Mouse (Mus musculus) embryonic stem cell, embryonic (primary cell): Measurements from ENCODE around the gene Insc.

Source experiments
- CTCF ChIA-PET, 4 experiments: fragments of 300-600 bp in 2 of 4; fragments of 350-600 bp in 2 of 4; sonication (Branson Sonifier 250); formaldehyde crosslinking; loops; one replicate each; lab custom pipeline; 2022; ENCODE audit warnings: inconsistent platforms in 2 of 4; lab: Charles Lee
- POLR2A ChIA-PET, 4 experiments: fragments of 300-600 bp in 2 of 4; fragments of 350-600 bp in 2 of 4; sonication (Branson Sonifier 250); formaldehyde crosslinking; loops; one replicate each; lab custom pipeline; 2022; ENCODE audit warnings: antibody characterized with exemption in 4 of 4, inconsistent platforms in 1 of 4; lab: Charles Lee

Insc gene

GRCm38 (mm10) chr7:114792026-114792425, 48.5 kb downstream of the Insc start:
- ChIA-PET CTCF (interaction anchor here in 2 of 4 experiments (0.7 to 0.9 kb wide), 2 partner anchors 25 kb away, joined by 3 to 4 read pairs; no protein-coding TSS in a partner anchor), POLR2A (interaction anchor here in 1 of 4 experiments (1.1 kb wide), 1 partner anchor 10 kb away, joined by 3 read pairs; no protein-coding TSS in a partner anchor)

GRCm38 (mm10) chr7:114794400-114794799, 50.9 kb downstream of the Insc start:
- POLR2A ChIA-PET, result no interaction called here
- CTCF ChIA-PET, result interaction anchor here in 1 of 4 experiments (0.5 kb wide), 1 partner anchor 11 kb away, joined by 4 read pairs; no protein-coding TSS in a partner anchor

- CTCF ChIA-PET, result interaction anchor here in 1 of 4 experiments (1.7 kb wide), 1 partner anchor 15 kb away, joined by 7 read pairs; no protein-coding TSS in a partner anchor
- POLR2A ChIA-PET, result interaction anchor here in 1 of 4 experiments (1.0 kb wide), 1 partner anchor 10 kb away, joined by 3 read pairs; no protein-coding TSS in a partner anchor
These were observed 59.1 kb downstream of the Insc start for GRCm38 (mm10) chr7:114802576-114802975.

- ChIA-PET POLR2A (no interaction called here), CTCF (interaction anchor here in 1 of 4 experiments (1.2 kb wide), 1 partner anchor 12 kb away, joined by 3 read pairs; no protein-coding TSS in a partner anchor)
These were observed 61.8 kb downstream of the Insc start for GRCm38 (mm10) chr7:114805311-114805710.

- CTCF ChIA-PET, result interaction anchor here in 3 of 4 experiments (0.5 to 1.5 kb wide), 4 partner anchors 10 to 1574 kb away, joined by 3 to 7 read pairs (median 4); no protein-coding TSS in a partner anchor
These were observed 63.8 kb downstream of the Insc start for GRCm38 (mm10) chr7:114807343-114807742.

GRCm38 (mm10) chr7:114808341-114808740, 64.8 kb downstream of the Insc start:
- ChIA-PET CTCF (interaction anchor here in 2 of 4 experiments (0.7 to 1.5 kb wide), 3 partner anchors 9 to 513 kb away, joined by 3 to 7 read pairs (median 4); no protein-coding TSS in a partner anchor), POLR2A (interaction anchor here in 1 of 4 experiments (0.7 to 1.3 kb wide), 4 partner anchors 9 to 81 kb away, joined by 3 to 4 read pairs (median 3); no protein-coding TSS in a partner anchor)

More at GRCm38 (mm10) chr7:114807343-114807742, 63.8 kb downstream of the Insc start:
- POLR2A ChIA-PET, result interaction anchor here in 1 of 4 experiments (1.3 kb wide), 1 partner anchor 21 kb away, joined by 4 read pairs; no protein-coding TSS in a partner anchor

GRCm38 (mm10) chr7:114817291-114817806, 73.9 kb downstream of the Insc start:
- POLR2A ChIA-PET, result interaction anchor here in 2 of 4 experiments (0.5 to 1.8 kb wide), 11 partner anchors 9 to 1463 kb away, joined by 3 to 7 read pairs (median 3); partner anchors contain the start of genes Calca (in 1 of the 2), Insc (in 1 of the 2) and Psma1 (in 1 of the 2)
- CTCF ChIA-PET, result interaction anchor here (0.6 to 2.9 kb wide), 52 partner anchors 10 to 1820 kb away, joined by 3 to 34 read pairs (median 4); partner anchors contain the start of genes Calcb (in 2 of the 4), Calca (in 1 of the 4), Insc (in 1 of the 4) and Psma1 (in 1 of the 4)

GRCm38 (mm10) chr7:114817879-114818278, 74.4 kb downstream of the Insc start:
- ChIA-PET CTCF (interaction anchor here (0.6 to 2.9 kb wide), 47 partner anchors 10 to 760 kb away, joined by 3 to 34 read pairs (median 4); partner anchors contain the start of genes Calcb (in 2 of the 4), Calca (in 1 of the 4) and Psma1 (in 1 of the 4)), POLR2A (interaction anchor here in 2 of 4 experiments (0.5 to 1.7 kb wide), 8 partner anchors 10 to 1464 kb away, joined by 3 to 7 read pairs (median 3); partner anchors contain the start of gene Calca (in 1 of the 2))

GRCm38 (mm10) chr7:114818351-114818750, 74.9 kb downstream of the Insc start:
- POLR2A ChIA-PET, result interaction anchor here in 1 of 4 experiments (1.4 kb wide), 1 partner anchor 87 kb away, joined by 3 read pairs; no protein-coding TSS in a partner anchor
- CTCF ChIA-PET, result interaction anchor here in 3 of 4 experiments (0.8 to 2.9 kb wide), 8 partner anchors 11 to 238 kb away, joined by 3 to 34 read pairs (median 8); partner anchors contain the start of gene Calcb (in 1 of the 3)

GRCm38 (mm10) chr7:114818836-114819235, 75.3 kb downstream of the Insc start:
- ChIA-PET POLR2A (no interaction called here), CTCF (no interaction called here)

GRCm38 (mm10) chr7:114822736-114823135, 79.2 kb downstream of the Insc start:
- CTCF ChIA-PET, result interaction anchor here in 1 of 4 experiments (0.6 kb wide), 1 partner anchor 83 kb away, joined by 3 read pairs; no protein-coding TSS in a partner anchor
- POLR2A ChIA-PET, result no interaction called here

- CTCF ChIA-PET, result no interaction called here
- POLR2A ChIA-PET, result interaction anchor here in 1 of 4 experiments (0.6 kb wide), 1 partner anchor 121 kb away, joined by 9 read pairs; no protein-coding TSS in a partner anchor
These were observed 83.9 kb downstream of the Insc start for GRCm38 (mm10) chr7:114827360-114827759.

- CTCF ChIA-PET, result no interaction called here
- POLR2A ChIA-PET, result no interaction called here
These were observed 88.9 kb downstream of the Insc start for GRCm38 (mm10) chr7:114832257-114832940.

GRCm38 (mm10) chr7:114834504-114834903, 91.0 kb downstream of the Insc start:
- ChIA-PET POLR2A (no interaction called here), CTCF (no interaction called here)

GRCm38 (mm10) chr7:114837268-114837667, 93.8 kb downstream of the Insc start:
- ChIA-PET CTCF (interaction anchor here in 2 of 4 experiments (1.5 to 1.6 kb wide), 2 partner anchors 20 kb away, joined by 3 to 4 read pairs; no protein-coding TSS in a partner anchor), POLR2A (no interaction called here)

GRCm38 (mm10) chr7:114840029-114840745, 96.7 kb downstream of the Insc start:
- CTCF ChIA-PET, result no interaction called here
- POLR2A ChIA-PET, result interaction anchor here in 1 of 4 experiments (0.7 kb wide), 1 partner anchor 12 kb away, joined by 4 read pairs; no protein-coding TSS in a partner anchor

- ChIA-PET POLR2A (interaction anchor here in 2 of 4 experiments (0.8 to 1.2 kb wide), 2 partner anchors 84 to 280 kb away, joined by 4 read pairs; partner anchors contain the start of gene Cyp2r1 (in 1 of the 2)), CTCF (interaction anchor here in 2 of 4 experiments (0.6 to 0.7 kb wide), 2 partner anchors 353 to 1961 kb away, joined by 3 to 6 read pairs; no protein-coding TSS in a partner anchor)
These were observed 99.2 kb downstream of the Insc start for GRCm38 (mm10) chr7:114842644-114843211.
